Mouse (Mus musculus) MEL (cell line): ENCODE data around the gene Cyp4f13. TPM values are rescaled to one million over a fixed set of nuclear protein-coding genes. Genes with fewer than 3 reads are reported as not detected.

Source experiments
- DNase-seq: peaks from one replicate; pipeline ENCODE4 v3.0.0; 2011; ENCODE audit warnings: low read depth, low spot score
- H3K27ac ChIP-seq: 2 replicates; pipeline ENCODE4 v1.5.1; 2012; ENCODE audit warnings: low read depth, mild to moderate bottlenecking, control low read depth, low read length, moderate library complexity; ENCODE audit not compliant: control insufficient read depth
- H3K27me3 ChIP-seq, 2 experiments: fragments of 150-350 bp in 1 of 2; sonication (generic) in 1 of 2; 2 replicates each; pipeline ENCODE4 v1.6.1; 2012; ENCODE audit warnings: low read length in 2 of 2, mild to moderate bottlenecking in 2 of 2, improper control_type of control experiment in 1 of 2, moderate library complexity in 1 of 2; ENCODE audit not compliant: insufficient read depth in 2 of 2, control insufficient read depth in 1 of 2
- H3K36me3 ChIP-seq, 2 experiments: 2 replicates each; pipeline ENCODE4 v1.6.1; 2012 to 2014; ENCODE audit warnings: low read length in 2 of 2, improper control_type of control experiment in 1 of 2, inconsistent platforms in 1 of 2, mild to moderate bottlenecking in 1 of 2; ENCODE audit not compliant: insufficient read depth in 2 of 2, control insufficient read depth in 1 of 2
- H3K4me1 ChIP-seq, 2 experiments: fragments of 150-350 bp in 1 of 2; sonication (generic) in 1 of 2; 2 replicates each; pipeline ENCODE4 v1.6.1; 2012; ENCODE audit warnings: low read length in 2 of 2, improper control_type of control experiment in 1 of 2, mild to moderate bottlenecking in 1 of 2; ENCODE audit not compliant: insufficient read depth in 2 of 2, control insufficient read depth in 1 of 2
- H3K4me3 ChIP-seq, 2 experiments: fragments of 150-350 bp in 1 of 2; sonication (generic) in 1 of 2; 2 replicates each; pipeline ENCODE4 v1.5.1; 2012; ENCODE audit warnings: low read depth in 2 of 2, low read length in 2 of 2, mild to moderate bottlenecking in 2 of 2, moderate library complexity in 2 of 2, control low read depth in 1 of 2, improper control_type of control experiment in 1 of 2; ENCODE audit not compliant: control insufficient read depth in 1 of 2, insufficient read depth in 1 of 2
- H3K79me2 ChIP-seq: 2 replicates; pipeline ENCODE4 v1.6.1; 2012; ENCODE audit warnings: mild to moderate bottlenecking, low read length, moderate library complexity; ENCODE audit not compliant: control insufficient read depth, poor library complexity, insufficient read depth
- H3K9ac ChIP-seq: 2 replicates; pipeline ENCODE4 v1.6.1; 2012; ENCODE audit warnings: low read depth, mild to moderate bottlenecking, control low read depth, low read length, moderate library complexity; ENCODE audit not compliant: control insufficient read depth, poor library complexity, severe bottlenecking
- H3K9me3 ChIP-seq: fragments of 150-350 bp; sonication (generic); replicated peaks from 2 replicates; pipeline ENCODE4 v1.6.1; 2012; ENCODE audit warnings: mild to moderate bottlenecking, low read length, improper control_type of control experiment, moderate library complexity; ENCODE audit not compliant: insufficient read depth
- BHLHE40 ChIP-seq: IDR thresholded peaks from 2 replicates; pipeline ENCODE4 v1.6.1; 2012; ENCODE audit warnings: low read depth, mild to moderate bottlenecking, inconsistent platforms, low read length, improper control_type of control experiment, borderline replicate concordance
- GABPA ChIP-seq: IDR thresholded peaks from 2 replicates; pipeline ENCODE4 v1.6.1; 2012; ENCODE audit warnings: low read depth, mild to moderate bottlenecking, inconsistent platforms, low read length, improper control_type of control experiment, moderate library complexity
- HCFC1 ChIP-seq: IDR thresholded peaks from 2 replicates; pipeline ENCODE4 v1.6.1; 2012; ENCODE audit warnings: low read depth, mild to moderate bottlenecking, inconsistent platforms, low read length, improper control_type of control experiment, moderate library complexity
- JUND ChIP-seq: IDR thresholded peaks from 2 replicates; pipeline ENCODE4 v1.6.1; 2011; ENCODE audit warnings: low read depth, mild to moderate bottlenecking, improper control_type of control experiment, low read length
- KAT2A ChIP-seq: conservative IDR thresholded peaks from 2 replicates; pipeline ENCODE4 v1.6.1; 2012; ENCODE audit warnings: low read depth, low read length, improper control_type of control experiment, inconsistent platforms
- MAFK ChIP-seq: IDR thresholded peaks from 2 replicates; pipeline ENCODE4 v1.6.1; 2011; ENCODE audit warnings: low read depth, mild to moderate bottlenecking, low read length, improper control_type of control experiment, borderline replicate concordance
- MAX ChIP-seq: IDR thresholded peaks from 2 replicates; pipeline ENCODE4 v1.6.1; 2011; ENCODE audit warnings: low read length, improper control_type of control experiment
- MYB ChIP-seq: IDR thresholded peaks from 2 replicates; pipeline ENCODE4 v1.6.1; 2011; ENCODE audit warnings: mild to moderate bottlenecking, low read depth, low read length, improper control_type of control experiment
- MYC ChIP-seq: IDR thresholded peaks from 2 replicates; pipeline ENCODE4 v1.6.1; 2011; ENCODE audit warnings: low read depth, mild to moderate bottlenecking, low read length, improper control_type of control experiment, moderate library complexity
- NELFE ChIP-seq: IDR thresholded peaks from 2 replicates; pipeline ENCODE4 v1.6.1; 2011; ENCODE audit warnings: low read depth, low read length, improper control_type of control experiment
- POLR2AphosphoS2 ChIP-seq: IDR thresholded peaks from 2 replicates; pipeline ENCODE4 v1.6.1; 2011; ENCODE audit warnings: low read length, improper control_type of control experiment
- RCOR1 ChIP-seq: IDR thresholded peaks from 2 replicates; pipeline ENCODE4 v1.6.1; 2012; ENCODE audit warnings: low read depth, mild to moderate bottlenecking, inconsistent platforms, low read length, improper control_type of control experiment
- SMC3 ChIP-seq: IDR thresholded peaks from 2 replicates; pipeline ENCODE4 v1.6.1; 2011; ENCODE audit warnings: low read depth, low read length, improper control_type of control experiment
- TCF12 ChIP-seq: IDR thresholded peaks from 2 replicates; pipeline ENCODE4 v1.6.1; 2014; ENCODE audit warnings: low read depth, mild to moderate bottlenecking, inconsistent platforms, low read length, improper control_type of control experiment, moderate library complexity
- USF1 ChIP-seq: IDR thresholded peaks from 2 replicates; pipeline ENCODE4 v1.6.1; 2014; ENCODE audit warnings: low read depth, mild to moderate bottlenecking, inconsistent platforms, low read length, improper control_type of control experiment, moderate library complexity
- ZC3H11A ChIP-seq: IDR thresholded peaks from 2 replicates; pipeline ENCODE4 v1.6.1; 2012; ENCODE audit warnings: low read depth, mild to moderate bottlenecking, inconsistent platforms, low read length, improper control_type of control experiment
- ZMIZ1 ChIP-seq: IDR thresholded peaks from 2 replicates; pipeline ENCODE4 v1.6.1; 2012; ENCODE audit warnings: low read depth, mild to moderate bottlenecking, inconsistent platforms, low read length, improper control_type of control experiment, moderate library complexity
- polyA plus RNA-seq, 2 experiments: library from polyadenylated mRNA; stranded (reverse) in 1 of 2; unstranded in 1 of 2; fragments of >175 nt in 1 of 2; fragments of >200 nt in 1 of 2; gene quantifications; 2 replicates each; pipeline versions ENCODE4 v1.2.1 to v1.2.4; 2012; ENCODE audit warnings: low replicate concordance in 2 of 2, low read depth in 1 of 2; ENCODE audit not compliant: insufficient read length in 2 of 2, insufficient read depth in 1 of 2, missing spikeins in 1 of 2
- total RNA-seq: library from RNA; depleted of rRNA; stranded (reverse); fragments of 300-350 nt; gene quantifications from 2 replicates; pipeline ENCODE4 v1.2.3, GENCODE M21; 2012

The Cyp4f13 gene
- total and polyA plus RNA-seq, 3 experiments = 9.7 to 19.3 TPM; not detected in 1

- H3K9ac ChIP-seq = no peak overlapping the region
- H3K79me2 ChIP-seq = no peaks in the 10 kb centered on the region
- no peak for TF ChIP-seq RCOR1
- no peak for TF ChIP-seq MAFK
- no peak for TF ChIP-seq MAX
- no peak for TF ChIP-seq ZC3H11A
- no peak for TF ChIP-seq HCFC1
- no peak for TF ChIP-seq NELFE
- TF ChIP-seq GABPA = no peak
- TF ChIP-seq TCF12 = no peak
- no peak for TF ChIP-seq USF1
- no peak for TF ChIP-seq ZMIZ1
- no peak for TF ChIP-seq MYB
- no peak for TF ChIP-seq MYC
- TF ChIP-seq POLR2AphosphoS2 = no peak
- no peak overlapping the region for H3K27ac ChIP-seq
- H3K27me3 ChIP-seq = peaks cover 0 to 1% of the 10 kb centered on the region in 2 experiments; a peak in 1 of 4 replicates
- H3K9me3 ChIP-seq = no peaks in the 10 kb centered on the region
- no peaks in the 10 kb centered on the region for H3K36me3 ChIP-seq
- no peak overlapping the region for H3K4me3 ChIP-seq
- DNase-seq = no peak
- no peaks in the 10 kb centered on the region for H3K4me1 ChIP-seq
Observed at GRCm38 (mm10) chr17:32901751-32902525, 45.3 kb downstream of the Cyp4f13 start.

- H3K9ac ChIP-seq = no peak overlapping the region
- H3K36me3 ChIP-seq = no peaks in the 10 kb centered on the region
- TF ChIP-seq BHLHE40 (no peak), SMC3 (no peak), KAT2A (no peak), JUND (no peak)
- TF ChIP-seq, all 39 proteins: peak for 0
- Histone ChIP-seq H3K4me3 (no peak overlapping the region), H3K79me2 (no peaks in the 10 kb centered on the region), H3K27ac (no peak overlapping the region), H3K9me3 (no peaks in the 10 kb centered on the region), H3K4me1 (no peaks in the 10 kb centered on the region), H3K27me3 (peaks cover 1 to 4% of the 10 kb centered on the region in 2 experiments; a peak in 1 of 4 replicates)
- no peak for DNase-seq
Observed at GRCm38 (mm10) chr17:32895421-32895820, 51.8 kb downstream of the Cyp4f13 start.
